Mouse (Mus musculus) liver, embryonic 12.5 days (tissue): ENCODE measurements around the gene Col27a1. TPM values are rescaled to one million over a fixed set of nuclear protein-coding genes. Genes with fewer than 3 reads are reported as not detected.

Experiments
- ATAC-seq: fragments of 200-750 bp; cut with Nextera tagmentation; 2 replicates; pipeline ENCODE4 v1.8.0; 2017; ENCODE audit warnings: moderate number of reproducible peaks, mild to moderate bottlenecking, moderate library complexity
- H3K27ac ChIP-seq: fragments of 300-500 bp; sonication (generic); 2 replicates; pipeline ENCODE4 v1.5.1; 2016; ENCODE audit warnings: mild to moderate bottlenecking
- H3K27me3 ChIP-seq: fragments of 300-500 bp; sonication (generic); replicated peaks from 2 replicates; pipeline ENCODE4 v1.6.1; 2016; ENCODE audit warnings: mild to moderate bottlenecking, moderate library complexity
- H3K36me3 ChIP-seq: fragments of 300-500 bp; sonication (generic); 2 replicates; pipeline ENCODE4 v1.6.1; 2016; ENCODE audit warnings: mild to moderate bottlenecking, moderate library complexity
- H3K4me1 ChIP-seq: fragments of 300-500 bp; sonication (generic); 2 replicates; pipeline ENCODE4 v1.6.1; 2016
- H3K4me2 ChIP-seq: fragments of 300-500 bp; sonication (generic); 2 replicates; pipeline ENCODE4 v1.6.1; 2016; ENCODE audit warnings: mild to moderate bottlenecking, moderate library complexity
- H3K4me3 ChIP-seq: fragments of 300-500 bp; sonication (generic); 2 replicates; pipeline ENCODE4 v1.5.1; 2016; ENCODE audit warnings: mild to moderate bottlenecking, moderate library complexity
- H3K9ac ChIP-seq: fragments of 300-500 bp; sonication (generic); 2 replicates; pipeline ENCODE4 v1.6.1; 2016; ENCODE audit warnings: mild to moderate bottlenecking, moderate library complexity
- H3K9me3 ChIP-seq: fragments of 300-500 bp; sonication (generic); replicated peaks from 2 replicates; pipeline ENCODE4 v1.6.1; 2016; ENCODE audit warnings: mild to moderate bottlenecking, moderate library complexity
- WGBS: fragments of 180-500 bp; shearing (Covaris S2); methylation state at CpG from one replicate; pipeline ENCODE4 v1.1.7; 2016; ENCODE audit not compliant: insufficient replicate concordance; 5-methylcytosine and 5-hydroxymethylcytosine counted together
- polyA plus RNA-seq: library from polyadenylated mRNA; unstranded; fragments of >200 nt; fragmentation: Nextera tagmentation; extraction: Ambion mirVana; gene quantifications from 2 replicates; pipeline ENCODE4 v1.2.1, GENCODE M21; 2016

The Col27a1 gene
- polyA plus RNA-seq, 1 experiment from 2014 or later = 2.7 TPM

DNA sequence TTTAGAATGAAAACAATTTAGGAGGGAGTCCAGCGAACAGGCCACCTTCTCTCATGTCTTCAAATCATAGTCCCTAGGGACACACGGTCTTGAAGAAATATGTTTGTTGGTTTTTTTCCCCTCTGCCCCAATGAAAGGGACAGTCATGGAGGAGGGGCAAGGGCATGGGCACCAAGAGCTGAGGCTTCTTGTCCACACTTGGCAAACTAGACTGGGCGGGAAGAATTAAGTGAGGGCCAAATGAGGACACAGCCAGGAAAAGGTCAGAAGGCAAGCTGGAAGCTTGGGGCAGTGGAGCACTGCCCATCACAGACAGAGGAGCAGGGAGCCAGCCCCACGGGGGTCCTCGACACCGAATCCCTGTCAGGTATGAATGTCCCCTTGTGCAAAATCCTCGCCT lies 9.9 kb upstream of the Col27a1 start:
- H3K27me3 ChIP-seq = no peaks in the 10 kb centered on the region
- no peak overlapping the region for H3K9ac ChIP-seq
- H3K4me2 ChIP-seq = no peak overlapping the region
- H3K4me3 ChIP-seq = no peak overlapping the region
- H3K9me3 ChIP-seq = no peaks in the 10 kb centered on the region
- H3K4me1 ChIP-seq = no peaks in the 10 kb centered on the region
- H3K36me3 ChIP-seq = no peaks in the 10 kb centered on the region
- H3K27ac ChIP-seq = no peak overlapping the region
- no peak for ATAC-seq
- 60% methylated on average over 7 of the region's 7 CpGs for WGBS

DNA sequence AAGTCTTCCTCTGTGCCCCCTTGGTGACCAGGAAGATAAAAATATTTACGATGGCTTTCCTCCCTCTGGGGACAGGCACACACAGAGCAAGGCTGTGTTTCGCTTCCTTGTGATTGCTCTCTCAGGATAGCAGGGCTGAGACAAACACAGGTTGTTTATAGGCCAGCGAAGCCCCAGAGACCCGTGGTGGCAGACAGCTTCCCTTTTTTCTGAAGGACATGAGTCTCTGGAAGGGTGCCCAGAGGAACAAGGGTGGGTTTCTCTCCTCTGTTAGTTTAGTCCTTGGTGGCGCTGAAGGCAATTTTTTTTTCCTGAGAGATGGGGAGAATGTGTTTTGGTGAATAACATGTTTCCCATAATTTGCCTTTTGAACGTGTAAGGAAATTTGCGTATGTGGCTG lies 8.2 kb upstream of the Col27a1 start:
- Histone ChIP-seq H3K4me2 (no peak overlapping the region), H3K9me3 (no peaks in the 10 kb centered on the region), H3K4me1 (no peaks in the 10 kb centered on the region), H3K36me3 (no peaks in the 10 kb centered on the region), H3K9ac (no peak overlapping the region), H3K4me3 (no peak overlapping the region), H3K27me3 (no peaks in the 10 kb centered on the region), H3K27ac (no peak overlapping the region)
- no peak for ATAC-seq
- 46% methylated on average over 7 of the region's 7 CpGs for WGBS

DNA sequence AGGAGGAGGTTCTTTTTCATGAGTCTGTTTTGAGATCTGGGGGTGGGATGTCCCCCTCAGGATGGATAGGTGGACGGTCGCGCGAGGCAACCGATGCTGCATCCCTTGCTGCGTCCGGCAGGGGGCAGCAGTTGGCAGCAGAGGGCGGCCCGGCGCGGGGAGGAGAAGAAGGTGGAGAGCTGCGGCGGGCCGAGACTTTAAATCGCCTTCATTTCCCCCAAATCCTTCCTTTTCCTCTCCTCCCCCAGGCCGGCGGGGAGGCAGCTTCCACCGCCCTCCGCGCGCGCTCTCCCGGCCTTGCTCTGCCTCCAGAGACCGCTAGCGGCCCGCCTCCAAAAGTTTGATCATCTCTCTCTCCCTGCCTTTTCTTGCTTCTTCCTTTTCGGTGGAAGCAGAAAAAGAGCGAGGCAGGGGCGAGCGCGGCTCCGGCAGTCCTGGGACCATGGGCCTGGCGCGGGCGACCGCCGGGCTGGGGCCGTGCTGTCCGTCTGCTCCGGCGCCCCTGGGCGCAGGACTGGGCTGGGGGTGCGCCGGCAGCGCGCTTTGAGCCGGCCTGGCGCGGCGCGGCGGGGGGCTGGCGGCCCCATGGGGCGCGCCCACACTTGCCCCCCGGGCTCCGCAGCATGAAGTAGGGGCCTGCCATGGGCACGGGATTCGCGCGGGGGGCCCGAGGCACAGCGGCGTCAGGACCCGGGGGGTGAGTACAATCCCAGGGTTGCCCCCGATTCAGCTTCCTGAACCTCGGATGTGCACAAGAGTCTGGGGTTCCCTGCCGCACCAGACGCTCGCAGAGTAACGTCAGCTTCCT lies 1.6 kb downstream of the Col27a1 start:
- Histone ChIP-seq H3K36me3 (no peaks in the 10 kb centered on the region), H3K9me3 (no peaks in the 10 kb centered on the region), H3K27me3 (peaks cover 74% of the 10 kb centered on the region), H3K4me3 (peak overlapping the region; percentile 60), H3K27ac (0 out of 2 replicates have a peak overlapping the region, but pooled peaks have one; percentile 25), H3K9ac (peak overlapping the region; percentile 65), H3K4me1 (0 out of 2 replicates have a peak, but pooled peaks cover 9% of the 10 kb centered on the region), H3K4me2 (peak overlapping the region; percentile 70)
- 2% methylated on average over 61 of the region's 71 CpGs for WGBS
- ATAC-seq = no peak

- WGBS = 6% methylated on average over 24 of the region's 24 CpGs
- Histone ChIP-seq H3K4me2 (peak overlapping the region; percentile 70), H3K36me3 (no peaks in the 10 kb centered on the region), H3K4me1 (0 out of 2 replicates have a peak, but pooled peaks cover 9% of the 10 kb centered on the region), H3K9ac (peak overlapping the region; percentile 65), H3K27me3 (peaks cover 71% of the 10 kb centered on the region), H3K4me3 (peak overlapping the region; percentile 60), H3K27ac (0 out of 2 replicates have a peak overlapping the region, but pooled peaks have one; percentile 25), H3K9me3 (no peaks in the 10 kb centered on the region)
- ATAC-seq = peak; percentile 19; the same call in 1 of the 2 replicates
Observed at GRCm38 (mm10) chr4:63215993-63216531, 2.3 kb downstream of the Col27a1 start.

- peak; percentile 6; the same call in 1 of the 2 replicates for ATAC-seq
- Histone ChIP-seq H3K27ac (no peak overlapping the region), H3K36me3 (no peaks in the 10 kb centered on the region), H3K4me1 (0 out of 2 replicates have a peak, but pooled peaks cover 9% of the 10 kb centered on the region), H3K9ac (no peak overlapping the region), H3K9me3 (no peaks in the 10 kb centered on the region), H3K4me2 (peak overlapping the region; percentile 70), H3K27me3 (peaks cover 66% of the 10 kb centered on the region), H3K4me3 (peak overlapping the region; percentile 60)
- WGBS = 30% methylated on average over 9 of the region's 9 CpGs
Observed at GRCm38 (mm10) chr4:63216566-63216965, 2.8 kb downstream of the Col27a1 start.

DNA sequence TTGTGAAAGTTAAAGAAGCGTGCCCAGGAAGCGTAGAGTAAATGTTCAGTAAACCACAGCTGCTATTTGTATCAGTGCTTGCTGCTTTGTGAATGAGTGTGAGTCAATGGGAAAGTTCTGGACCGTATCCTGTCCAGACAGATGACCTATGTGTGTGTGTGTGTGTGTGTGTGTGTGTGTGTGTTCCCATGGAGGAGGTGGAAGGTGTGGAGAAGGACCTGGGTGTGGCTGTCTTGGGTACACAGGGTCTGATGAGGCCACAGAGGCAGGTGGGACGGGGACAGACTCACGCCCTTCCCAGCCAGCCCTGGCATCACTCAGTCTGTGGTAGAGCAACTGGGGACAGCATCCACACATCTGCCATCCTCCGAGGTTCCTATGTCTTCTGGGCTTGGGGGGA lies 3.7 kb downstream of the Col27a1 start:
- no peak for ATAC-seq
- H3K4me2 ChIP-seq = no peak overlapping the region
- WGBS = 58% methylated on average over 6 of the region's 6 CpGs
- H3K27me3 ChIP-seq = peaks cover 56% of the 10 kb centered on the region
- no peak overlapping the region for H3K9ac ChIP-seq
- H3K36me3 ChIP-seq = no peaks in the 10 kb centered on the region
- no peak overlapping the region for H3K4me3 ChIP-seq
- 0 out of 2 replicates have a peak, but pooled peaks cover 9% of the 10 kb centered on the region for H3K4me1 ChIP-seq
- H3K27ac ChIP-seq = no peak overlapping the region
- no peaks in the 10 kb centered on the region for H3K9me3 ChIP-seq

GRCm38 (mm10) chr4:63219059-63219458 lies 5.3 kb downstream of the Col27a1 start:
- Histone ChIP-seq H3K9ac (no peak overlapping the region), H3K27ac (no peak overlapping the region), H3K4me3 (no peak overlapping the region), H3K27me3 (peaks cover 42% of the 10 kb centered on the region), H3K4me2 (no peak overlapping the region), H3K36me3 (peaks cover under 1% of the 10 kb centered on the region; the same call in 1 of the 2 replicates), H3K4me1 (0 out of 2 replicates have a peak, but pooled peaks cover 9% of the 10 kb centered on the region), H3K9me3 (no peaks in the 10 kb centered on the region)
- WGBS = 66% methylated on average over 3 of the region's 3 CpGs
- no peak for ATAC-seq

- WGBS = 66% methylated on average over 6 of the region's 6 CpGs
- Histone ChIP-seq H3K4me1 (0 out of 2 replicates have a peak, but pooled peaks cover 9% of the 10 kb centered on the region), H3K27ac (no peak overlapping the region), H3K4me2 (no peak overlapping the region), H3K4me3 (no peak overlapping the region), H3K36me3 (peaks cover 6% of the 10 kb centered on the region), H3K9me3 (no peaks in the 10 kb centered on the region), H3K9ac (no peak overlapping the region), H3K27me3 (peaks cover 36% of the 10 kb centered on the region)
- ATAC-seq = no peak
Observed at GRCm38 (mm10) chr4:63219635-63220034, 5.8 kb downstream of the Col27a1 start.

DNA sequence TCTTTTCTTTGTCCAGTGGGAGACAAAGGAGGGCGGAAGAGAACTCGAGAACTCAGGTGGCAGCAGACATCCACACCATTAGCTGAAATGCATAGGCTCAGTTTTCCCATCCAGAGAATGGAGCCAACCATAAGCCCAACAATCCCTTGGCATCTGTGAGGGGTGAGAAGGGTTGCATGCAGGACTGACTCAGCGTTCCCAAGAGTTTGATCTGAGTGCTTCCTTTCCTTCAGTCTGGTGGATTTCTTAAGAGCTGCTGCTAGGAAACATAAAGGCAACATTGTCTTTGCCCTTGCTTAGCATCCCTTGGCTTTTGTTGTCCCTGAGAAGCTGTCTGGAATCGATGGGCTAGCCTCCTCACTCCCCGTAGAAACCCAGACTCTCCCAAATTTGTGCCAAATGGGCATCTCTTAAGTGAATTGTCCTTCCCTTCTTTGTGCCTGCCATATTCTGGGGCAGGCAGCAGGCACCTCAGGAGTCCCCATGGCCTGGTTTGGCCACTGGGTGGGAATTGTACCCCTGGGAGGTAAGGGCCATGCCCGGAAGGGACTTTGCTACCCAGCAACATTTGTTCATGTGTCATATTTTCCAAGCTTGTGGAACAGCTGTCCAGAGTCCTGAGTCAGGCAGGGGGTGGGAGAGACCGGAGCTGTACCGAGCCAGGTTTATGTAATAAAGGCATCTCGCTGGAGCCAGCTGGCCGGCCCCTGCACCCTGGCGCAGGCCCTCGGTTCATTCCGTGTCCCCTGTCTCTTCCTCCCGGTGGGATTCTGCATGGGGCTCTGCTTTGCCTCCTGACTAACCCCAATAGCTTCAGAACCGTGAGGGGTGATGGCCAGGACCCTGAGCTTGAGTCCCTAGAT lies 7.5 kb downstream of the Col27a1 start:
- no peaks in the 10 kb centered on the region for H3K9me3 ChIP-seq
- H3K27me3 ChIP-seq = peaks cover 19% of the 10 kb centered on the region
- 0 out of 2 replicates have a peak, but pooled peaks cover 9% of the 10 kb centered on the region for H3K4me1 ChIP-seq
- WGBS = 69% methylated on average over 15 of the region's 15 CpGs
- H3K36me3 ChIP-seq = peaks cover 16% of the 10 kb centered on the region
- H3K27ac ChIP-seq = no peak overlapping the region
- no peak overlapping the region for H3K4me2 ChIP-seq
- no peak overlapping the region for H3K4me3 ChIP-seq
- ATAC-seq = no peak
- H3K9ac ChIP-seq = no peak overlapping the region

- no peak for ATAC-seq
- H3K27ac ChIP-seq = no peak overlapping the region
- H3K9ac ChIP-seq = no peak overlapping the region
- 0 out of 2 replicates have a peak, but pooled peaks cover 1% of the 10 kb centered on the region for H3K4me1 ChIP-seq
- no peaks in the 10 kb centered on the region for H3K9me3 ChIP-seq
- H3K27me3 ChIP-seq = peaks cover 10% of the 10 kb centered on the region
- H3K36me3 ChIP-seq = peaks cover 16% of the 10 kb centered on the region
- H3K4me3 ChIP-seq = no peak overlapping the region
- H3K4me2 ChIP-seq = no peak overlapping the region
- WGBS = 75% methylated on average over 8 of the region's 8 CpGs
Observed at GRCm38 (mm10) chr4:63222246-63222645, 8.4 kb downstream of the Col27a1 start.

GRCm38 (mm10) chr4:63225373-63225772 lies 11.6 kb downstream of the Col27a1 start:
- Histone ChIP-seq H3K27me3 (no peaks in the 10 kb centered on the region), H3K4me1 (peaks cover 6% of the 10 kb centered on the region; the same call in 1 of the 2 replicates), H3K4me3 (no peak overlapping the region), H3K36me3 (peaks cover 16% of the 10 kb centered on the region), H3K4me2 (no peak overlapping the region), H3K9ac (no peak overlapping the region), H3K9me3 (no peaks in the 10 kb centered on the region), H3K27ac (no peak overlapping the region)
- 66% methylated on average over 10 of the region's 10 CpGs for WGBS
- no peak for ATAC-seq
